Mouse (Mus musculus): ENCODE measurements around the gene Cdkal1.

DNA sequence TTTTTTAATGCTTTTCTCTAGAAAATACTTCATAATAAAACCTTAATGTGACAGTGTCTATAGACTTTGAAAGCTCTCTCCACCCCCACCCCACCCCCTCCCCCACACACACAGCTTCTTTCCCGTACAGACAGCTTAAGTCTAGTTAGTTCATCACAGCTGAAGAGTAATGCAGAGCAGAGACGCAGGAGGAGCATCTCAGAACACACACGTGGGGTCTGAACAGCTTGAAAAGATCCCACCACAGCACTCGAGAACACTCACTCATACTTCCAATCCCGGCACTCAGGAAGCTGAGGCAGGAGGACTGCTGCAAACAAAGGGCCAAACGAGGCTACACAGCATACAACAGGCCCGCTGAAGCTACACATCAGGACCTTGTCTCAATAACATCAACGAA is 31.1 kb downstream of the Cdkal1 start:
- TF ChIP-seq GATA1 (IDR thresholded peaks at IDR 0.05; ENCODE audit: borderline replicate concordance, low read length) (no peak), FLI1 (IDR thresholded peaks at IDR 0.05; ENCODE audit: low read length) (no peak)

Measured in megakaryocyte, embryonic 14.5 days (primary cell).